Mouse (Mus musculus) stomach, postnatal 0 days (tissue): ENCODE results near the gene St6galnac5. TPM values are rescaled to one million over a fixed set of nuclear protein-coding genes. Genes with fewer than 3 reads are reported as not detected.

Source experiments
- ATAC-seq: fragments of 200-750 bp; cut with Nextera tagmentation; 2 replicates; pipeline ENCODE4 v1.8.0; 2017; ENCODE audit not compliant: low FRiP score, low TSS enrichment
- DNase-seq: peaks from one replicate; pipeline ENCODE4 v3.0.0-alpha.2; 2016; ENCODE audit warnings: low spot score
- H3K27ac ChIP-seq: fragments of 300-500 bp; sonication (generic); replicated peaks from 2 replicates; pipeline ENCODE4 v1.5.1; 2014; ENCODE audit warnings: mild to moderate bottlenecking, control low read depth
- H3K27me3 ChIP-seq: fragments of 300-500 bp; sonication (generic); 2 replicates; pipeline ENCODE4 v1.6.1; 2014; ENCODE audit warnings: low read length; ENCODE audit not compliant: control insufficient read depth, insufficient read depth
- H3K36me3 ChIP-seq: fragments of 300-500 bp; sonication (generic); 2 replicates; pipeline ENCODE4 v1.6.1; 2014; ENCODE audit warnings: low read length, mixed read lengths; ENCODE audit not compliant: control insufficient read depth, insufficient read depth
- H3K4me1 ChIP-seq: fragments of 300-500 bp; sonication (generic); replicated peaks from 2 replicates; pipeline ENCODE4 v1.6.1; 2014; ENCODE audit warnings: antibody characterized with exemption; ENCODE audit not compliant: control insufficient read depth, insufficient read depth
- H3K4me2 ChIP-seq: fragments of 300-500 bp; sonication (generic); replicated peaks from 2 replicates; pipeline ENCODE4 v1.6.1; 2014; ENCODE audit warnings: low read depth, mild to moderate bottlenecking, control low read depth, moderate library complexity
- H3K4me3 ChIP-seq: fragments of 300-500 bp; sonication (generic); 2 replicates; pipeline ENCODE4 v1.5.1; 2014; ENCODE audit warnings: low read depth, low read length, control low read depth
- H3K9ac ChIP-seq: fragments of 300-500 bp; sonication (generic); 2 replicates; pipeline ENCODE4 v1.6.1; 2014; ENCODE audit warnings: mild to moderate bottlenecking, low read length, control low read depth, mixed read lengths
- H3K9me3 ChIP-seq: fragments of 300-500 bp; sonication (generic); 2 replicates; pipeline ENCODE4 v1.6.1; 2016; ENCODE audit warnings: low read length; ENCODE audit not compliant: control insufficient read depth
- CTCF ChIP-seq: IDR thresholded peaks from 2 replicates; pipeline ENCODE4 v1.5.1; 2016; ENCODE audit warnings: antibody characterized with exemption, low read depth, mild to moderate bottlenecking, moderate library complexity
- EP300 ChIP-seq: optimal IDR thresholded peaks from 2 replicates; pipeline ENCODE3; 2016; ENCODE audit warnings: antibody characterized with exemption
- WGBS: fragments of 180-500 bp; shearing (Covaris S2); extraction: QIAGEN DNeasy Blood & Tissue Kit; methylation state at CpG from one replicate; pipeline ENCODE4 v1.1.7; 2014; 5-methylcytosine and 5-hydroxymethylcytosine counted together
- polyA plus RNA-seq: library from polyadenylated mRNA; unstranded; fragments of >200 nt; fragmentation: Nextera tagmentation; extraction: Ambion mirVana; gene quantifications from 2 replicates; pipeline ENCODE4 v1.2.1, GENCODE M21; 2015

Gene St6galnac5
- polyA plus RNA-seq, 1 experiment from 2014 or later, result 0.57 TPM

DNA sequence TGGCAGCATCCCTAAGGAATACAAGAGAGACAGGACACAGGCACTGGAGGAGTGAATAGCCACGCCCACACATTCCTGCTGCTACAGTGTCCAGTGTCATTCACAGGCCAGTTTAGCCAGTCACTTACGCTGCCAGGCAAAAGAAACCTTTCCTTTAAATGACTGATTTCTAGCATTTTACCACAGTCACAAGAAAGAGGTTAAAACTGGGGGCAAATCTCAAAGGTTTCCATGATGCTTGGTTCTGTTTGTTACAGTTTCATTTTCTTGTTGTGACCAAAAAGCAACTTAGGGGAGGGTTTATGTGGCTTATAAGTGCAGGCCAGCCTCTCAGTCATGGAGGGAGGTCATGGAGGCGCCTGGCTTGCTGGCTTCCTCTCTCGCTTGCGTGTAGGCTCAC, 74.4 kb downstream of the St6galnac5 start:
- Histone ChIP-seq H3K27me3 (no peaks in the 10 kb centered on the region), H3K27ac (no peak overlapping the region), H3K4me3 (no peak overlapping the region), H3K9ac (no peak overlapping the region), H3K4me1 (no peaks in the 10 kb centered on the region), H3K4me2 (no peak overlapping the region), H3K36me3 (no peaks in the 10 kb centered on the region), H3K9me3 (no peaks in the 10 kb centered on the region)
- no peak for ATAC-seq
- no peak for DNase-seq
- no peak for TF ChIP-seq EP300
- no peak for TF ChIP-seq CTCF
- WGBS, result 78% methylated on average over 5 of the region's 5 CpGs

- Histone ChIP-seq H3K27me3 (no peaks in the 10 kb centered on the region), H3K4me1 (no peaks in the 10 kb centered on the region), H3K4me2 (no peak overlapping the region), H3K4me3 (no peak overlapping the region), H3K27ac (no peak overlapping the region), H3K9me3 (no peaks in the 10 kb centered on the region), H3K36me3 (no peaks in the 10 kb centered on the region), H3K9ac (no peak overlapping the region)
- TF ChIP-seq EP300 (no peak), CTCF (no peak)
- DNase-seq (no peak), ATAC-seq (no peak)
- 66% methylated on average over 5 of the region's 5 CpGs for WGBS
Measured at GRCm38 (mm10) chr3:152907087-152907486, 75.0 kb downstream of the St6galnac5 start.

DNA sequence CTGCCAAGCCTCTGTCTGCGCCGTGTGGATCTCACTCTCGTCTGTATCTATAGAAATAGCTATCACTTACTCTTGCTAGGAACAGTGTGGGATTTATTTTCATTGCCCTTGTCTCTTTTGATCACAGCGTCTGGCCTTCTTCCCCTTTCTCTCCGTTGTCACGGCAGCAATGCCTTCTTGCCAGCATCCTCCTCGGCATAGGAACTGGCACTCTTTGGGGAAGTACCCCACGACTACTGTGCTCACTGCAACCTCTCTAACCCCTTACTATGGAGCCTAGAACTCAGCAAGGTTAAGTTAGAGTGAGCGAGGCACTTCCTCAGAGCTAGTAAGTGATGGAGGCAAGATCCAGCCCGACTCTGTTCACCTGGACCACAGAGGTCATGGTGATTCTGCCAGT, 76.2 kb downstream of the St6galnac5 start:
- ATAC-seq (no peak), DNase-seq (no peak)
- Histone ChIP-seq H3K4me1 (no peaks in the 10 kb centered on the region), H3K36me3 (no peaks in the 10 kb centered on the region), H3K27me3 (no peaks in the 10 kb centered on the region), H3K9ac (no peak overlapping the region), H3K9me3 (no peaks in the 10 kb centered on the region), H3K4me3 (no peak overlapping the region), H3K4me2 (no peak overlapping the region), H3K27ac (no peak overlapping the region)
- no peak for TF ChIP-seq EP300
- TF ChIP-seq CTCF, result no peak
- WGBS, result 70% methylated on average over 10 of the region's 10 CpGs

- no peak for DNase-seq
- Histone ChIP-seq H3K9me3 (no peaks in the 10 kb centered on the region), H3K9ac (no peak overlapping the region), H3K4me1 (no peaks in the 10 kb centered on the region), H3K4me3 (no peak overlapping the region), H3K4me2 (no peak overlapping the region), H3K27me3 (no peaks in the 10 kb centered on the region), H3K27ac (no peak overlapping the region), H3K36me3 (no peaks in the 10 kb centered on the region)
- 88% methylated on average over 10 of the region's 10 CpGs for WGBS
- ATAC-seq, result no peak
- TF ChIP-seq EP300 (no peak), CTCF (no peak)
Measured at GRCm38 (mm10) chr3:152905026-152905425, 77.0 kb downstream of the St6galnac5 start.

- H3K4me1 ChIP-seq, result no peaks in the 10 kb centered on the region
- no peak overlapping the region for H3K9ac ChIP-seq
- ATAC-seq (no peak), DNase-seq (no peak)
- H3K36me3 ChIP-seq, result no peaks in the 10 kb centered on the region
- TF ChIP-seq EP300, result no peak
- TF ChIP-seq CTCF, result no peak
- 86% methylated on average over 9 of the region's 9 CpGs for WGBS
- H3K27ac ChIP-seq, result no peak overlapping the region
- H3K4me3 ChIP-seq, result no peak overlapping the region
- no peaks in the 10 kb centered on the region for H3K9me3 ChIP-seq
- H3K4me2 ChIP-seq, result no peak overlapping the region
- no peaks in the 10 kb centered on the region for H3K27me3 ChIP-seq
Measured at GRCm38 (mm10) chr3:152898906-152899305, 83.1 kb downstream of the St6galnac5 start.

DNA sequence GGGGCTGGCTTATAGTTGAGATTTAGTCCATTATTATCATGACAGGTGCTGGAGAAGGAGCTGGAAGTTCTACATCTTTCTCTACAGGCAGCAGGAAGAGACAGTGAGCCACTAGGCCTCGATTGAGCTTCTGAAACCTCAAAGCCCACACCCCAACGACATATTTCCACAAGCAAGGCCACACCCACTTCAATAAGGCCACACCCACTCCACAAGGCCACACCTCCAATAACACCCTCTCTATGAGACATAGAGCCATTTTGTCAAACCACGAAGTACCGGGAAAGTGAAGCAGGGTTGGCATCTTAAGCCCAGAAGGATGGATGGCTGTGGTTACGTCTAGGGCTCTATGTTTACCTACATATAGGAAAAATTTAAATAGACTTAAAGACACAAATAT, 84.8 kb downstream of the St6galnac5 start:
- Histone ChIP-seq H3K27me3 (no peaks in the 10 kb centered on the region), H3K4me3 (no peak overlapping the region), H3K9me3 (no peaks in the 10 kb centered on the region), H3K4me1 (no peaks in the 10 kb centered on the region), H3K9ac (no peak overlapping the region), H3K27ac (no peak overlapping the region), H3K36me3 (no peaks in the 10 kb centered on the region), H3K4me2 (no peak overlapping the region)
- TF ChIP-seq EP300, result no peak
- TF ChIP-seq CTCF, result no peak
- DNase-seq (no peak), ATAC-seq (no peak)
- 77% methylated on average over 5 of the region's 5 CpGs for WGBS
